In genomic region chr1:128400926-128401325, GRCm38 (mm10) we compare ENCODE assay signal across 16 mouse cellular contexts. TPM values are rescaled to one million over a fixed set of nuclear protein-coding genes. Genes with fewer than 3 reads are reported as not detected.
A peak's percentile ranks its signal among the peaks of the same experiment; 100 is the strongest.
DNase-seq lines count a peak whose midpoint lies in the region; ATAC-seq and TF ChIP-seq lines count a peak whose summit lies in the region.
"Had no signal": no experiment of that assay in that cellular context is flagged by ENCODE, and none has a peak within 500 bp of the region (broad histone marks: within the 10 kb centered on the region; RNA-seq: fewer than 3 reads in every experiment).

No protein-coding gene starts in this region.

- no peak for ATAC-seq in hindbrain, postnatal 0 days
- ATAC-seq in forebrain, embryonic 12.5 days (ENCODE audit: low FRiP score) = no peak
- no peak for ATAC-seq in hindbrain, embryonic 16.5 days
- ATAC-seq in lung, postnatal 0 days = no peak

- peaks cover 54% of the 10 kb centered on the region for H3K36me3 ChIP-seq in hindbrain, embryonic 10.5 days
- no peaks in the 10 kb centered on the region for H3K36me3 ChIP-seq in hindbrain, postnatal 0 days (ENCODE audit: insufficient read depth, low read length)
- peaks cover 18% of the 10 kb centered on the region for H3K36me3 ChIP-seq in forebrain, embryonic 12.5 days (replicated peaks)
- peaks cover 6% of the 10 kb centered on the region for H3K36me3 ChIP-seq in hindbrain, embryonic 16.5 days (ENCODE audit: control insufficient read depth, insufficient read depth, low read length)
- no peaks in the 10 kb centered on the region for H3K36me3 ChIP-seq in lung, postnatal 0 days (ENCODE audit: insufficient read depth, low read length)

- H3K4me1 ChIP-seq in hindbrain, embryonic 10.5 days (replicated peaks) = peaks cover 51% of the 10 kb centered on the region
- no peaks in the 10 kb centered on the region for H3K4me1 ChIP-seq in hindbrain, postnatal 0 days (ENCODE audit: insufficient read depth, low read length)
- H3K4me1 ChIP-seq in forebrain, embryonic 12.5 days = peaks cover 37% of the 10 kb centered on the region
- peaks cover 9% of the 10 kb centered on the region for H3K4me1 ChIP-seq in hindbrain, embryonic 16.5 days (ENCODE audit: control insufficient read depth, insufficient read depth, low read depth, low read length)
- H3K4me1 ChIP-seq in lung, postnatal 0 days (ENCODE audit: insufficient read depth, low read depth, low read length) = peaks cover 3% of the 10 kb centered on the region; the same call in 1 of the 2 replicates
- H3K4me1 ChIP-seq: heart, embryonic 10.5 days; stomach, embryonic 15.5 days had no signal

- DNase-seq in hindbrain, embryonic 10.5 days (ENCODE audit: low spot score) = no peak
- no peak for DNase-seq in hindbrain, postnatal 0 days (ENCODE audit: low spot score)
- peak; percentile 65 for DNase-seq in ES-CJ7 (ENCODE audit: low read depth, low spot score)
- DNase-seq in lung, postnatal 0 days (ENCODE audit: low spot score) = no peak
- DNase-seq in frontal cortex, adult 2 months (ENCODE audit: extremely low spot score in 1 of 2, low spot score in 1 of 2) = no peak
- no peak for DNase-seq in lung, postnatal 14 days
- DNase-seq: cerebellum, adult 11-12 months; heart, postnatal 4 days; kidney, adult 2 months; liver; lung, embryonic 14.5 days; thymus, postnatal 36 days had no signal

- H3K27ac ChIP-seq in hindbrain, embryonic 10.5 days = peak overlapping the region; percentile 84
- H3K27ac ChIP-seq in hindbrain, postnatal 0 days = no peak overlapping the region
- peak overlapping the region; percentile 64 for H3K27ac ChIP-seq in forebrain, embryonic 12.5 days
- peak overlapping the region; percentile 51; the same call in 1 of the 2 replicates for H3K27ac ChIP-seq in hindbrain, embryonic 16.5 days (ENCODE audit: low read depth, low read length)
- no peak overlapping the region for H3K27ac ChIP-seq in lung, postnatal 0 days (ENCODE audit: low read length)
- H3K27ac ChIP-seq: heart, embryonic 10.5 days; stomach, embryonic 15.5 days had no signal

- 0 out of 2 replicates have a peak, but pooled peaks cover 2% of the 10 kb centered on the region for H3K9me3 ChIP-seq in hindbrain, embryonic 10.5 days
- H3K9me3 ChIP-seq in hindbrain, postnatal 0 days (ENCODE audit: low read length) = no peaks in the 10 kb centered on the region
- H3K9me3 ChIP-seq in forebrain, embryonic 12.5 days = no peaks in the 10 kb centered on the region
- H3K9me3 ChIP-seq in hindbrain, embryonic 16.5 days (ENCODE audit: control insufficient read depth, low read length) = no peaks in the 10 kb centered on the region
- no peaks in the 10 kb centered on the region for H3K9me3 ChIP-seq in lung, postnatal 0 days (ENCODE audit: low read length)
- H3K9me3 ChIP-seq: heart, embryonic 10.5 days; stomach, embryonic 15.5 days had no signal

- TF ChIP-seq EP300 in lung, postnatal 0 days (IDR thresholded peaks at IDR 0.05) = no peak

- H3K4me3 ChIP-seq in hindbrain, embryonic 10.5 days = no peak overlapping the region
- H3K4me3 ChIP-seq in hindbrain, postnatal 0 days (ENCODE audit: low read length) = no peak overlapping the region
- no peak overlapping the region for H3K4me3 ChIP-seq in forebrain, embryonic 12.5 days (replicated peaks)
- H3K4me3 ChIP-seq in hindbrain, embryonic 16.5 days (ENCODE audit: low read length) = no peak overlapping the region
- no peak overlapping the region for H3K4me3 ChIP-seq in lung, postnatal 0 days (ENCODE audit: low read depth, low read length)
- H3K4me3 ChIP-seq: heart, embryonic 10.5 days; stomach, embryonic 15.5 days had no signal

- no peak overlapping the region for H3K4me2 ChIP-seq in hindbrain, postnatal 0 days (ENCODE audit: low read depth, low read length)
- no peak overlapping the region for H3K4me2 ChIP-seq in forebrain, embryonic 12.5 days
- H3K4me2 ChIP-seq in hindbrain, embryonic 16.5 days (ENCODE audit: low read length) = no peak overlapping the region
- H3K4me2 ChIP-seq in lung, postnatal 0 days (replicated peaks; ENCODE audit: low read depth, low read length) = no peak overlapping the region
- H3K4me2 ChIP-seq: lung, embryonic 14.5 days; stomach, embryonic 15.5 days had no signal

- H3K9ac ChIP-seq in hindbrain, postnatal 0 days (replicated peaks; ENCODE audit: low read length) = no peak overlapping the region
- no peak overlapping the region for H3K9ac ChIP-seq in forebrain, embryonic 12.5 days
- no peak overlapping the region for H3K9ac ChIP-seq in hindbrain, embryonic 16.5 days (ENCODE audit: low read depth, low read length)
- no peak overlapping the region for H3K9ac ChIP-seq in lung, postnatal 0 days (replicated peaks; ENCODE audit: low read depth)
- H3K9ac ChIP-seq: lung, embryonic 14.5 days; stomach, embryonic 15.5 days had no signal

- TF ChIP-seq CTCF in hindbrain, postnatal 0 days (IDR thresholded peaks at IDR 0.05; ENCODE audit: low read depth) = no peak
- TF ChIP-seq CTCF in lung, postnatal 0 days (IDR thresholded peaks at IDR 0.05) = no peak

- WGBS in hindbrain, embryonic 10.5 days = 12% methylated on average over 2 of the region's 2 CpGs
- 25% methylated on average over 2 of the region's 2 CpGs for WGBS in hindbrain, postnatal 0 days
- WGBS in forebrain, embryonic 12.5 days = 7% methylated on average over 2 of the region's 2 CpGs
- 9% methylated on average over 2 of the region's 2 CpGs for WGBS in hindbrain, embryonic 16.5 days
- WGBS in lung, postnatal 0 days = 70% methylated on average over 2 of the region's 2 CpGs

- no peaks in the 10 kb centered on the region for H3K27me3 ChIP-seq in hindbrain, embryonic 10.5 days (ENCODE audit: insufficient read depth, poor library complexity, severe bottlenecking)
- H3K27me3 ChIP-seq in hindbrain, postnatal 0 days (ENCODE audit: insufficient read depth, low read length) = no peaks in the 10 kb centered on the region
- no peaks in the 10 kb centered on the region for H3K27me3 ChIP-seq in forebrain, embryonic 12.5 days
- no peaks in the 10 kb centered on the region for H3K27me3 ChIP-seq in hindbrain, embryonic 16.5 days (replicated peaks; ENCODE audit: control insufficient read depth, insufficient read depth, low read length)
- no peaks in the 10 kb centered on the region for H3K27me3 ChIP-seq in lung, postnatal 0 days (replicated peaks; ENCODE audit: insufficient read depth, low read length)
- H3K27me3 ChIP-seq: stomach, embryonic 15.5 days had no signal

RNA-seq across cellular contexts. Expression of gene Dars, which starts 16.2 kb away (rescaled TPM):
- polyA plus RNA-seq in hindbrain, embryonic 10.5 days (2016; fragmentation: Nextera tagmentation; extraction: Ambion mirVana) = 200 and 214 TPM in 2 replicates
- total RNA-seq in hindbrain, postnatal 0 days (2014; rRNA removed) = 53.8 and 64.0 TPM in 2 replicates
- 130 and 139 TPM in 2 replicates for polyA plus RNA-seq in hindbrain, postnatal 0 days (2015; fragmentation: Nextera tagmentation; extraction: Ambion mirVana)
- polyA plus RNA-seq in forebrain, embryonic 12.5 days (2016; fragmentation: Nextera tagmentation; extraction: Ambion mirVana) = 164 and 165 TPM in 2 replicates
- polyA plus RNA-seq in hindbrain, embryonic 16.5 days (2015; fragmentation: Nextera tagmentation; extraction: Ambion mirVana) = 140 and 141 TPM in 2 replicates
- 68.5 and 80.8 TPM in 2 replicates for polyA plus RNA-seq in lung, postnatal 0 days (2015; fragmentation: Nextera tagmentation; extraction: Ambion mirVana)
- 39.9 and 45.7 TPM in 2 replicates for polyA plus RNA-seq in frontal cortex, adult 2 months (2012; rRNA removed)

RNA-seq across cellular contexts. Expression of gene Mcm6, which starts 41.5 kb away (rescaled TPM):
- polyA plus RNA-seq in hindbrain, embryonic 10.5 days (2016; fragmentation: Nextera tagmentation; extraction: Ambion mirVana) = 267 and 350 TPM in 2 replicates
- 59.0 and 77.3 TPM in 2 replicates for total RNA-seq in hindbrain, postnatal 0 days (2014; rRNA removed)
- polyA plus RNA-seq in hindbrain, postnatal 0 days (2015; fragmentation: Nextera tagmentation; extraction: Ambion mirVana) = 58.6 and 59.1 TPM in 2 replicates
- 256 and 263 TPM in 2 replicates for polyA plus RNA-seq in forebrain, embryonic 12.5 days (2016; fragmentation: Nextera tagmentation; extraction: Ambion mirVana)
- 67.0 and 76.0 TPM in 2 replicates for polyA plus RNA-seq in hindbrain, embryonic 16.5 days (2015; fragmentation: Nextera tagmentation; extraction: Ambion mirVana)
- polyA plus RNA-seq in lung, postnatal 0 days (2015; fragmentation: Nextera tagmentation; extraction: Ambion mirVana) = 37.8 and 38.5 TPM in 2 replicates
- polyA plus RNA-seq in frontal cortex, adult 2 months (2012; rRNA removed) = 8.9 and 11.2 TPM in 2 replicates

Comparison
In these comparisons a context has a peak if more than half of its experiments do, and no peak if none do; other contexts are left out.
1. H3K27ac ChIP-seq: peak in hindbrain, embryonic 10.5 days (single experiment), forebrain, embryonic 12.5 days (single experiment) and hindbrain, embryonic 16.5 days (single experiment); none in hindbrain, postnatal 0 days (single experiment) and lung, postnatal 0 days (single experiment).